Mouse (Mus musculus): ENCODE results near the gene Lim2. TPM values are rescaled to one million over a fixed set of nuclear protein-coding genes. Genes with fewer than 3 reads are reported as not detected.

The Lim2 gene
- total and polyA plus RNA-seq, 3 experiments, result not detected

GRCm38 (mm10) chr7:43483236-43483635 lies 55.8 kb downstream of the Lim2 start:
- no peak overlapping the region for H3K4me3 ChIP-seq
- H3K27ac ChIP-seq, result no peak overlapping the region
- no peak for DNase-seq
- WGBS, result 9% methylated on average over 10 of the region's 10 CpGs
- H3K9ac ChIP-seq (ENCODE audit: low read depth, low read length), result no peak overlapping the region
- intact Hi-C loops (cut with DNase I), result no loop called here
- no peaks in the 10 kb centered on the region; the same call in 1 of the 2 replicates for H3K27me3 ChIP-seq (ENCODE audit: control insufficient read depth, insufficient read depth, low read length)
- TF ChIP-seq EP300 (IDR thresholded peaks at IDR 0.05; ENCODE audit: insufficient read depth, low read depth, low read length) (no peak), CTCF (IDR thresholded peaks at IDR 0.05) (no peak)
- no peaks in the 10 kb centered on the region for H3K4me1 ChIP-seq (ENCODE audit: control insufficient read depth, insufficient read depth, low read length)
- no peaks in the 10 kb centered on the region for H3K79me2 ChIP-seq (replicated peaks; ENCODE audit: control insufficient read depth, insufficient read depth, low read length)
- H3K36me3 ChIP-seq (ENCODE audit: control insufficient read depth, insufficient read depth, low read length), result no peaks in the 10 kb centered on the region

Small RNA genes lying within 50 kb of the gene (microRNA-seq; reads per million reads assigned to microRNA genes)
- 3.4 to 6.2 reads per million in 2 experiments for gene Mir7051

Other genes starting within 250 kb of the Lim2 start
- gene Zfp715, start 114.4 kb upstream of the Lim2 start, total RNA-seq (2021), result 10 to 100 TPM; 11.5 to 15.1 TPM
- 6.6 and 11.0 TPM in 2 replicates for gene Zfp715, start 114.4 kb upstream of the Lim2 start, polyA plus RNA-seq (2012; rRNA removed)
- gene Siglecf, start 76.3 kb upstream of the Lim2 start, total RNA-seq (2021), result not detected
- gene Siglecf, start 76.3 kb upstream of the Lim2 start, polyA plus RNA-seq (2012; rRNA removed), result 0.14 and 0.20 TPM in 2 replicates
- gene Siglecg, start 19.5 kb upstream of the Lim2 start, total RNA-seq (2021), result under 1 TPM; 0.18 to 0.50 TPM
- 2.0 and 3.2 TPM in 2 replicates for gene Siglecg, start 19.5 kb upstream of the Lim2 start, polyA plus RNA-seq (2012; rRNA removed)
- gene Nkg7, start 9.4 kb downstream of the Lim2 start, total RNA-seq (2021), result not detected
- 1.6 and 4.9 TPM in 2 replicates for gene Nkg7, start 9.4 kb downstream of the Lim2 start, polyA plus RNA-seq (2012; rRNA removed)
- not detected for gene Cldnd2, start 13.1 kb downstream of the Lim2 start, total RNA-seq (2021)
- not detected in 2 replicates for gene Cldnd2, start 13.1 kb downstream of the Lim2 start, polyA plus RNA-seq (2012; rRNA removed)
- gene Etfb, start 16.4 kb downstream of the Lim2 start, total RNA-seq (2021), result 1,000 to 10,000 TPM; 1,250 to 1,384 TPM
- gene Etfb, start 16.4 kb downstream of the Lim2 start, polyA plus RNA-seq (2012; rRNA removed), result 731 and 1,097 TPM in 2 replicates
- gene Gm45233, start 16.5 kb downstream of the Lim2 start, total RNA-seq (2021), result under 1 TPM; 0.73 to 0.82 TPM
- gene Gm45233, start 16.5 kb downstream of the Lim2 start, polyA plus RNA-seq (2012; rRNA removed), result 2.2 and 4.7 TPM in 2 replicates
- 1 to 10 TPM; 1.0 to 1.1 TPM for gene Vsig10l, start 35.5 kb downstream of the Lim2 start, total RNA-seq (2021)
- 3.0 TPM in 2 replicates for gene Vsig10l, start 35.5 kb downstream of the Lim2 start, polyA plus RNA-seq (2012; rRNA removed)
- gene Iglon5, start 62.4 kb downstream of the Lim2 start, total RNA-seq (2021), result under 1 TPM; 0.14 to 0.16 TPM
- 0.56 and 0.78 TPM in 2 replicates for gene Iglon5, start 62.4 kb downstream of the Lim2 start, polyA plus RNA-seq (2012; rRNA removed)
- gene 4931406B18Rik, start 78.3 kb downstream of the Lim2 start, total RNA-seq (2021), result not detected
- not detected in 2 replicates for gene 4931406B18Rik, start 78.3 kb downstream of the Lim2 start, polyA plus RNA-seq (2012; rRNA removed)
- gene Cd33, start 116.8 kb downstream of the Lim2 start, total RNA-seq (2021), result 1 to 10 TPM; 2.4 to 3.5 TPM
- gene Cd33, start 116.8 kb downstream of the Lim2 start, polyA plus RNA-seq (2012; rRNA removed), result 7.6 and 7.9 TPM in 2 replicates
- under 1 TPM; 0.86 to 0.93 TPM for gene Zfp658, start 134.6 kb downstream of the Lim2 start, total RNA-seq (2021)
- 0.70 and 1.0 TPM in 2 replicates for gene Zfp658, start 134.6 kb downstream of the Lim2 start, polyA plus RNA-seq (2012; rRNA removed)
- 1 to 10 TPM; 3.8 to 5.9 TPM for gene Zfp719, start 151.9 kb downstream of the Lim2 start, total RNA-seq (2021)
- gene Zfp719, start 151.9 kb downstream of the Lim2 start, polyA plus RNA-seq (2012; rRNA removed), result 1.4 and 3.3 TPM in 2 replicates
- not detected for gene Zfp819, start 179.5 kb downstream of the Lim2 start, total RNA-seq (2021)
- not detected in 2 replicates for gene Zfp819, start 179.5 kb downstream of the Lim2 start, polyA plus RNA-seq (2012; rRNA removed)
- gene Ceacam18, start 207.0 kb downstream of the Lim2 start, total RNA-seq (2021), result not detected
- gene Ceacam18, start 207.0 kb downstream of the Lim2 start, polyA plus RNA-seq (2012; rRNA removed), result not detected in 2 replicates
- 1 to 10 TPM; 1.6 to 1.9 TPM for gene Siglece, start 232.5 kb downstream of the Lim2 start, total RNA-seq (2021)
- gene Siglece, start 232.5 kb downstream of the Lim2 start, polyA plus RNA-seq (2012; rRNA removed), result 1.7 and 2.1 TPM in 2 replicates
- 1 to 10 TPM; 3.1 to 3.2 TPM for gene Ctu1, start 244.3 kb downstream of the Lim2 start, total RNA-seq (2021)
- 2.5 and 3.2 TPM in 2 replicates for gene Ctu1, start 244.3 kb downstream of the Lim2 start, polyA plus RNA-seq (2012; rRNA removed)

All from heart, adult 2 months (tissue).